Mouse (Mus musculus): ENCODE measurements around the gene Fnip2. TPM values are rescaled to one million over a fixed set of nuclear protein-coding genes. Genes with fewer than 3 reads are reported as not detected.
A peak's percentile ranks its signal among the peaks of the same experiment; 100 is the strongest.

Fnip2 gene
- polyA plus RNA-seq, 1 experiment from 2014 or later, result 5.7 TPM

GRCm38 (mm10) chr3:79568629-79569350 is 1.2 kb upstream of the Fnip2 start:
- Histone ChIP-seq H3K27me3 (replicated peaks; ENCODE audit: control insufficient read depth, insufficient read depth, low read length) (no peaks in the 10 kb centered on the region), H3K36me3 (ENCODE audit: control insufficient read depth, insufficient read depth) (no peaks in the 10 kb centered on the region), H3K4me3 (replicated peaks; ENCODE audit: low read length) (peak overlapping the region; percentile 93), H3K9me3 (ENCODE audit: control insufficient read depth, low read length) (no peaks in the 10 kb centered on the region), H3K9ac (replicated peaks; ENCODE audit: low read depth, low read length) (no peak overlapping the region), H3K4me1 (replicated peaks; ENCODE audit: control insufficient read depth, insufficient read depth, low read length) (peaks cover 17% of the 10 kb centered on the region), H3K4me2 (ENCODE audit: low read length) (peak overlapping the region; percentile 93), H3K27ac (ENCODE audit: low read length) (peak overlapping the region; percentile 65; the same call in 1 of the 2 replicates)
- WGBS, result 84% methylated on average over 16 of the region's 16 CpGs
- ATAC-seq, result no peak

GRCm38 (mm10) chr3:79566716-79567691 is 592 bp downstream of the Fnip2 start:
- H3K36me3 ChIP-seq (ENCODE audit: control insufficient read depth, insufficient read depth), result no peaks in the 10 kb centered on the region
- peak overlapping the region; percentile 80 for H3K27ac ChIP-seq (ENCODE audit: low read length)
- H3K9me3 ChIP-seq (ENCODE audit: control insufficient read depth, low read length), result no peaks in the 10 kb centered on the region
- H3K4me2 ChIP-seq (ENCODE audit: low read length), result peak overlapping the region; percentile 93
- peak overlapping the region; percentile 89 for H3K9ac ChIP-seq (replicated peaks; ENCODE audit: low read depth, low read length)
- 2% methylated on average over 35 of the region's 60 CpGs for WGBS
- peak; percentile 1 for ATAC-seq
- peaks cover 21% of the 10 kb centered on the region for H3K4me1 ChIP-seq (replicated peaks; ENCODE audit: control insufficient read depth, insufficient read depth, low read length)
- H3K27me3 ChIP-seq (replicated peaks; ENCODE audit: control insufficient read depth, insufficient read depth, low read length), result no peaks in the 10 kb centered on the region
- peak overlapping the region; percentile 93 for H3K4me3 ChIP-seq (replicated peaks; ENCODE audit: low read length)

GRCm38 (mm10) chr3:79564875-79565606 is 2.6 kb downstream of the Fnip2 start:
- no peak overlapping the region for H3K4me2 ChIP-seq (ENCODE audit: low read length)
- H3K27ac ChIP-seq (ENCODE audit: low read length), result no peak overlapping the region
- 88% methylated on average over 10 of the region's 10 CpGs for WGBS
- H3K9ac ChIP-seq (replicated peaks; ENCODE audit: low read depth, low read length), result no peak overlapping the region
- no peaks in the 10 kb centered on the region for H3K36me3 ChIP-seq (ENCODE audit: control insufficient read depth, insufficient read depth)
- no peaks in the 10 kb centered on the region for H3K9me3 ChIP-seq (ENCODE audit: control insufficient read depth, low read length)
- no peak for ATAC-seq
- no peaks in the 10 kb centered on the region for H3K27me3 ChIP-seq (replicated peaks; ENCODE audit: control insufficient read depth, insufficient read depth, low read length)
- H3K4me3 ChIP-seq (replicated peaks; ENCODE audit: low read length), result no peak overlapping the region
- H3K4me1 ChIP-seq (replicated peaks; ENCODE audit: control insufficient read depth, insufficient read depth, low read length), result peaks cover 23% of the 10 kb centered on the region

- Histone ChIP-seq H3K4me1 (replicated peaks; ENCODE audit: control insufficient read depth, insufficient read depth, low read length) (peaks cover 27% of the 10 kb centered on the region), H3K27ac (ENCODE audit: low read length) (no peak overlapping the region), H3K36me3 (ENCODE audit: control insufficient read depth, insufficient read depth) (no peaks in the 10 kb centered on the region), H3K9ac (replicated peaks; ENCODE audit: low read depth, low read length) (no peak overlapping the region), H3K4me3 (replicated peaks; ENCODE audit: low read length) (no peak overlapping the region), H3K27me3 (replicated peaks; ENCODE audit: control insufficient read depth, insufficient read depth, low read length) (no peaks in the 10 kb centered on the region), H3K4me2 (ENCODE audit: low read length) (no peak overlapping the region), H3K9me3 (ENCODE audit: control insufficient read depth, low read length) (no peaks in the 10 kb centered on the region)
- WGBS, result 72% methylated on average over 2 of the region's 2 CpGs
- ATAC-seq, result no peak
Measured at GRCm38 (mm10) chr3:79563511-79563910, 4.1 kb downstream of the Fnip2 start.

GRCm38 (mm10) chr3:79561784-79562715 is 5.5 kb downstream of the Fnip2 start:
- ATAC-seq, result no peak
- H3K27ac ChIP-seq (ENCODE audit: low read length), result no peak overlapping the region
- no peaks in the 10 kb centered on the region for H3K9me3 ChIP-seq (ENCODE audit: control insufficient read depth, low read length)
- 70% methylated on average over 10 of the region's 10 CpGs for WGBS
- no peak overlapping the region for H3K4me3 ChIP-seq (replicated peaks; ENCODE audit: low read length)
- no peak overlapping the region for H3K4me2 ChIP-seq (ENCODE audit: low read length)
- H3K9ac ChIP-seq (replicated peaks; ENCODE audit: low read depth, low read length), result no peak overlapping the region
- H3K27me3 ChIP-seq (replicated peaks; ENCODE audit: control insufficient read depth, insufficient read depth, low read length), result no peaks in the 10 kb centered on the region
- H3K4me1 ChIP-seq (replicated peaks; ENCODE audit: control insufficient read depth, insufficient read depth, low read length), result peaks cover 24% of the 10 kb centered on the region
- no peaks in the 10 kb centered on the region for H3K36me3 ChIP-seq (ENCODE audit: control insufficient read depth, insufficient read depth)

GRCm38 (mm10) chr3:79560555-79560954 is 7.0 kb downstream of the Fnip2 start:
- Histone ChIP-seq H3K4me1 (replicated peaks; ENCODE audit: control insufficient read depth, insufficient read depth, low read length) (peaks cover 13% of the 10 kb centered on the region), H3K9ac (replicated peaks; ENCODE audit: low read depth, low read length) (no peak overlapping the region), H3K4me3 (replicated peaks; ENCODE audit: low read length) (no peak overlapping the region), H3K4me2 (ENCODE audit: low read length) (no peak overlapping the region), H3K27me3 (replicated peaks; ENCODE audit: control insufficient read depth, insufficient read depth, low read length) (no peaks in the 10 kb centered on the region), H3K9me3 (ENCODE audit: control insufficient read depth, low read length) (no peaks in the 10 kb centered on the region), H3K36me3 (ENCODE audit: control insufficient read depth, insufficient read depth) (no peaks in the 10 kb centered on the region), H3K27ac (ENCODE audit: low read length) (no peak overlapping the region)
- no peak for ATAC-seq
- WGBS, result 93% methylated on average over 6 of the region's 6 CpGs

GRCm38 (mm10) chr3:79559773-79560045 is 7.9 kb downstream of the Fnip2 start:
- Histone ChIP-seq H3K36me3 (ENCODE audit: control insufficient read depth, insufficient read depth) (no peaks in the 10 kb centered on the region), H3K4me1 (replicated peaks; ENCODE audit: control insufficient read depth, insufficient read depth, low read length) (peaks cover 11% of the 10 kb centered on the region), H3K27me3 (replicated peaks; ENCODE audit: control insufficient read depth, insufficient read depth, low read length) (no peaks in the 10 kb centered on the region), H3K9me3 (ENCODE audit: control insufficient read depth, low read length) (no peaks in the 10 kb centered on the region), H3K4me3 (replicated peaks; ENCODE audit: low read length) (no peak overlapping the region), H3K9ac (replicated peaks; ENCODE audit: low read depth, low read length) (no peak overlapping the region), H3K4me2 (ENCODE audit: low read length) (no peak overlapping the region), H3K27ac (ENCODE audit: low read length) (no peak overlapping the region; the same call in 1 of the 2 replicates)
- no peak for ATAC-seq
- WGBS, result 82% methylated on average over 5 of the region's 5 CpGs

GRCm38 (mm10) chr3:79559021-79559772 is 8.4 kb downstream of the Fnip2 start:
- H3K27ac ChIP-seq (ENCODE audit: low read length), result peak overlapping the region; percentile 47; the same call in 1 of the 2 replicates
- no peaks in the 10 kb centered on the region for H3K9me3 ChIP-seq (ENCODE audit: control insufficient read depth, low read length)
- no peaks in the 10 kb centered on the region for H3K27me3 ChIP-seq (replicated peaks; ENCODE audit: control insufficient read depth, insufficient read depth, low read length)
- WGBS, result 74% methylated on average over 9 of the region's 9 CpGs
- H3K36me3 ChIP-seq (ENCODE audit: control insufficient read depth, insufficient read depth), result no peaks in the 10 kb centered on the region
- H3K4me1 ChIP-seq (replicated peaks; ENCODE audit: control insufficient read depth, insufficient read depth, low read length), result peaks cover 11% of the 10 kb centered on the region
- no peak overlapping the region for H3K4me2 ChIP-seq (ENCODE audit: low read length)
- H3K4me3 ChIP-seq (replicated peaks; ENCODE audit: low read length), result no peak overlapping the region
- H3K9ac ChIP-seq (replicated peaks; ENCODE audit: low read depth, low read length), result no peak overlapping the region
- peak; percentile 60 for ATAC-seq
